Mouse (Mus musculus) lung, adult 2 months (tissue): ENCODE data around the gene Tmem144. TPM values are rescaled to one million over a fixed set of nuclear protein-coding genes. Genes with fewer than 3 reads are reported as not detected.

Experiments
- DNase-seq: peaks from one replicate; pipeline ENCODE4 v3.0.0; 2022
- H3K4me1 ChIP-seq: fragments of 200-500 bp; 2 replicates; pipeline ENCODE4 v1.6.1; 2011; ENCODE audit warnings: low read length; ENCODE audit not compliant: control insufficient read depth, insufficient read depth
- H3K4me3 ChIP-seq: fragments of 200-500 bp; replicated peaks from 2 replicates; pipeline ENCODE3; 2011; ENCODE audit warnings: low read depth, mild to moderate bottlenecking, control low read depth, low read length; ENCODE audit errors: extremely low read depth
- CTCF ChIP-seq: fragments of 200-500 bp; IDR thresholded peaks from 2 replicates; pipeline ENCODE4 v1.5.1; 2011; ENCODE audit warnings: mild to moderate bottlenecking, low read length, control low read depth; ENCODE audit not compliant: insufficient read depth
- POLR2A ChIP-seq: fragments of 200-500 bp; IDR thresholded peaks from 2 replicates; pipeline ENCODE4 v1.6.1; 2011; ENCODE audit warnings: low read depth, mild to moderate bottlenecking, control low read depth, low read length, borderline replicate concordance; ENCODE audit errors: extremely low read depth
- WGBS: fragments of 180-500 bp; shearing (Covaris S2); methylation state at CpG from one replicate; pipeline ENCODE4 v1.1.7; 2018; 5-methylcytosine and 5-hydroxymethylcytosine counted together
- polyA plus RNA-seq: library from polyadenylated mRNA; depleted of rRNA; stranded (reverse); fragments of >200 nt; gene quantifications from 2 replicates; pipeline ENCODE4 v1.2.3, GENCODE M21; 2012

Tmem144 gene
- polyA plus RNA-seq, 1 experiment: 1.9 TPM

DNA sequence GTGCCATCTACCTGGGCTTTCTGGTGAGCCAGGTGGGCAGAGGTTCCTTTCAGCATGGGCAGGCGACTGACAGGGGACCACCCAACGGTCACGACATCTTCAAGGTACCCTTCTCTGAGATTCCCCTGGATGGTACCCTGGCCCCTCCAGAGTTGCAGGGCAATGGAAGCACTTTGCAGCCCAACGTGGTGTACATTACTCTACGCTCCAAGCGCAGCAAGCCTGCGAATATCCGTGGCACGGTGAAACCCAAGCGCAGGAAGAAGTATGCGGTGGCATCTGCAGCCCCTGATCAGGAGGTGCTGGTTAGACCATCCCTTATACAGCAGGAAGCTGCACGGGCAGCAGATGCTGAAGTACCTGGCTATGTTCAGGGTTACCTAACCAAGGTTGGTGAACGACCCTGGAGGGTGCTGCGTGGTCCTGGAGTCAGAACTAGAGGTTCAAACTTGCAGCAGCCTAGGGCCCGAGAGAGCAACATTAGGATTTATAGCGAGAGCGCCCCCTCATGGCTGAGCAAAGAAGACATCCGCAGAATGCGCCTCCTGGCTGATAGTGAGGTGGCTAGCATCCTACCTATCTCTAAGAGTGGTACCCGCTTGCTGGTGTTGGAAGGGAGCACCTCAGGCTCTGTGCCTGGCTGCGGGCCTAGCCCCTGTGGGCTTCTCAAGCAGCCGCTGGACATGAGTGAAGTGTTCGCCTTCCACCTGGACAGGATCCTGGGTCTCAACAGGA is 34.0 kb upstream of the Tmem144 start:
- DNase-seq: peak; percentile 68
- Histone ChIP-seq H3K4me1 (peaks cover 6% of the 10 kb centered on the region), H3K4me3 (peak overlapping the region; percentile 77)
- TF ChIP-seq CTCF (peak; percentile 60), POLR2A (no peak)
- 39% methylated on average over 23 of the region's 23 CpGs for WGBS

DNA sequence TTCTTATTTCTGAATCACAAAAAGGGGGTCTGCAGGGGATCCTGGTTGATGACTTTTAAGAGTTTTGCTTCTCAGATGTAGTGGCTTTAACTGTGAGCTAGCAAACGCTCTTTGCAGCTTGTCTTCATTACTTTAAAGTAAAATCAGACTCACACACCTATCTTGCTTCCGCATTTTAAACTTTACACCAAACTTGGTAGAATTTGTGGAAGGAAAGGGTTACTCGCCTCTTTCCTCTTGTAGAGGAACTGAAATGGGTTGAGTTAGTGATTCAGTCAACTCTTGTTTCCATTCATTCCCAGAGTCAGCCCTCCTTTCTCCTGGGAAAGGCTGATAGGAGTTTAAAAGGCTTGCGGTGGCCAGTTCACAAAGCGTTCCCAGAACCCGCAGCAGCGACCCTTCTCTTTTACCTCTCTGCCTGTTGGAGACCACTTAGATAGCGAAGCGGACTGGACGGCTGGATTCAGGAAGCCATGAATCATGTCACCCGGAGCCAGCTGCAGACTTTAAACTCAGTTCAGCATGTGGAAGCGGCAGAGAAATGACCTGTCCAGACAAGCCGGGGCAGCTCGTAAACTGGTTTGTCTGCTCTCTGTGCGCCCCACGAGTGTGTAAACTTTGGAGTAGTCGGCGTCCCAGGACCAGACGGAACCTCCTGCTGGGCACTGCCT is 33.2 kb upstream of the Tmem144 start:
- peak overlapping the region; percentile 77 for H3K4me3 ChIP-seq
- TF ChIP-seq POLR2A (peak; percentile 43; the same call in 1 of the 2 replicates), CTCF (no peak)
- DNase-seq: peak; percentile 61
- peaks cover 6% of the 10 kb centered on the region for H3K4me1 ChIP-seq
- WGBS: 4% methylated on average over 19 of the region's 19 CpGs

DNA sequence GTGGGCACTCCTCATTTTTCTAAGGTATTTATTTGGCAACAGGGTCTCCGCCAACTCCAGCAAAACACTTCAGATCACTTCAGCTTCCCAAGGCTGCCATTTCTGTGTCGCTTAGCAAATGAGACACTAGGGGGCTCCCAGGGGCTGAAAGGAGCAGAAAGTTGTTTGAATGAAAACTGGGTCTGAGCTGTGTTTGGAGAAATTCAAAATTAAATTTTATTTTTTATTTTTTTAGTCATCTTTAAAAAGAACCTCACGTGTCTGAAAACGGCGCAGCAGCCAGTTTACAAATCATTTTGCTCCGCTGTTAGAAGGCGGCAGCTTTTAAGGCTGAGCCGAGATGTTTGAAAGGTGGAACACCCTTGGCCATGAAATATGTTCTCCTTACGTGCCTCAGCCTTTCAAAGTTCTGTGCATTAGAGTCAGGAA is 32.2 kb upstream of the Tmem144 start:
- Histone ChIP-seq H3K4me1 (peaks cover 6% of the 10 kb centered on the region), H3K4me3 (peak overlapping the region; percentile 59)
- peak; percentile 68 for DNase-seq
- TF ChIP-seq POLR2A: no peak
- TF ChIP-seq CTCF: peak; percentile 50; the same call in 1 of the 2 replicates
- WGBS: 3% methylated on average over 9 of the region's 9 CpGs

DNA sequence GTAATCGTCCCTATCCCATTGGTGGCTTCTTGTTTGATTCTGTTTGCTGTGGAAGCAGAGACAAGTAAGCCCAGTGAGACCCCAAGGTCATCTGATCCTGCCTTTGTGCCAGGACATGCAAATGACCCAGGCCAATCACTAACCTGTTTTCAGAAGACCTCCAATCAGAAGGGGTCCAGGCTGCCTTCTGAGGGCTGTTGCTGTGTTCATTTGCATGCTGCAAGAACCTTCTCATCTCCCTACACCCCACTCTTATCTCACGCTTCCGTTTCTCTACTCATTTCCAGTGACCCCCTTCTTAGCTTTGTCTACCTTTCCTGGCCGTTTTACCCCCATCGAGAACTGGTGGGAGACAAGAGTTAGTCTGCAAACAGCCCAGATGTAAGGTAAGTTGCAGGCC is 31.7 kb upstream of the Tmem144 start, which contains the start of gene Fam198b:
Gene Fam198b, plus strand, starts transcription at position 229 of the 400 bp plus-strand sequence.
- DNase-seq: no peak
- peaks cover 6% of the 10 kb centered on the region for H3K4me1 ChIP-seq
- WGBS: 35% methylated on average over 5 of the region's 5 CpGs
- peak within 1 kb of the TSS; percentile 59 for H3K4me3 ChIP-seq
- no peak for TF ChIP-seq CTCF
- TF ChIP-seq POLR2A: no peak

DNA sequence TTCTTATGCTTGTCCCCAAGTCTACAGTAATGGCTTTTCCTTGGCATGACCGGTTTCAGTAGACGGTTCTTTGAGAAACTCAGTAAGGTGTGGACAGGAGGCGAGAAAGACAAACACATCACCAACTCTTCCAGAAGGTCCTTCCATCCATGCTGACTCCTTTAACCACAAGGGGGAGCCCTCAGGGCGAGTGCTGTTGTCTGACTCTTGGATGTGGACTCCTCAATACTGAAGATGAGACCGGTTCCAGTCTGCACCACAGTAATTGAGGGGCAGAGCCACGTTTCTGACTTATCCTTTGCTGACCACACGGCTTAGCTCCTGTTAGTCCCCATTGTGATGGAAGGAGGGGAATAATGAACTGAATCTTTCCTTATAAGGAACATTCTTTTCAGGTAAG is 30.5 kb upstream of the Tmem144 start:
- Histone ChIP-seq H3K4me1 (peaks cover 5% of the 10 kb centered on the region), H3K4me3 (no peak overlapping the region)
- TF ChIP-seq CTCF (peak; percentile 90), POLR2A (no peak)
- DNase-seq: peak; percentile 57
- 19% methylated on average over 7 of the region's 7 CpGs for WGBS

DNA sequence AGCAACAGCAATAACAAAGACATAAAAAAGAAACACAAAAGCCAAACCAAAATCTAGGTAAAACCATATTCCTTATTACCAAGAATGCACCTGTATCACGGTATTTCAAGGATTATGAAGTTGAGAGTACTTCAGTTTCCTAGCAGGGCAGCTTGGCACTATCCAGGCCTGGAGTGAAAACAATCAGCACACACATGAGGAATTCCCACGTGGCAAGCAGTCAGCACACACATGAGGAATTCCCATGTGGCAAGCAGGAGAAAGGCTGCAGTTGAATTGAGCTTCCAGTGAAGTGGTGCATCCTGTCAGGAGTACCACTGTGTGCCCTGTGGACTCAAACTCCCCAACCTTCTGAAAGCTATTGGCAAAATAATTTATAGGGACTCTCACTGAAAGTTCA is 29.1 kb upstream of the Tmem144 start:
- 49% methylated on average over 2 of the region's 2 CpGs for WGBS
- no peak for DNase-seq

DNA sequence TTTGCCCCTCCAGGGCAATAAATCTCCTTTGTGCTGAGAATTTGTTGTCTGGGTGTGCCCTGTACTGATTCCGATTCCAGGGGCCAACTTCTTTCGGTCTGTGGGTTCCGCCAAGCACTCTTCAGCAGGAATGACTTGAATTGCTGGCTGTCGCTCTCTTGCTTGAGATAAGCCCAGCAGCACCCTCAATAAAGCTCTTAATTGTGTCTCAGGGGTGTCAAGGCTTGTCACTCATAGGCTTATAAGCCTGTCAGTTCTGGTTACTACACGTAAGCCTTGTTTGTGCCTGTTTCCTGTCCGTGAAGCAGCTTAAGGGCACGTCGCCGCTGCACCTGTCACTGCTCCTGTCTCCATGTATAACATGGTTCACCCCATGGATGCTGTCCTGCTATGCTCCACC is 26.7 kb upstream of the Tmem144 start:
- 58% methylated on average over 9 of the region's 9 CpGs for WGBS
- TF ChIP-seq POLR2A (no peak), CTCF (no peak)
- DNase-seq: no peak
- Histone ChIP-seq H3K4me3 (no peak overlapping the region), H3K4me1 (no peaks in the 10 kb centered on the region)

More for the DNA sequence above, 29.1 kb upstream of the Tmem144 start:
- Histone ChIP-seq H3K4me3 (no peak overlapping the region), H3K4me1 (0 out of 2 replicates have a peak, but pooled peaks cover 2% of the 10 kb centered on the region)
- no peak for TF ChIP-seq POLR2A
- no peak for TF ChIP-seq CTCF

DNA sequence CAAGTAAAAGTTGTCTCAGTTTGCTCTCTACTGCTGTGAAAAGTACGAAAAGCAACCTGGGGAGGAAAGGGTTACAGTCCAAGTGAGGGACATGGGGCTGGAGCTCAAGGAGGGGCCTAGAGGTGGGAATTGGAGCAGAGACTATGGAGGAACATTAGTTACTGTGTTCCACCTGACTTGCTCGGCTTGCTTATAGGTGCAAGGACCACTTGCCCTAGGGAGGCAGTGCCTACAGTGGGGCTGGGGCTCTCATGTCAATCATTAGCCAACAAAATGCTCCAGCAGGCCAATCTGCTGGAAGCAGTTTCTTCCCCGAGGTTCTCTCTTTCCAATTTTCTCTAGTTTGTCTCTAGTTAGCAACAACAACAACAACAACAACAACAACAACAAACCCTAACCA is 25.8 kb upstream of the Tmem144 start:
- no peak for TF ChIP-seq CTCF
- no peak for TF ChIP-seq POLR2A
- Histone ChIP-seq H3K4me1 (no peaks in the 10 kb centered on the region), H3K4me3 (no peak overlapping the region)
- DNase-seq: no peak
- WGBS: 75% methylated on average over 3 of the region's 3 CpGs

DNA sequence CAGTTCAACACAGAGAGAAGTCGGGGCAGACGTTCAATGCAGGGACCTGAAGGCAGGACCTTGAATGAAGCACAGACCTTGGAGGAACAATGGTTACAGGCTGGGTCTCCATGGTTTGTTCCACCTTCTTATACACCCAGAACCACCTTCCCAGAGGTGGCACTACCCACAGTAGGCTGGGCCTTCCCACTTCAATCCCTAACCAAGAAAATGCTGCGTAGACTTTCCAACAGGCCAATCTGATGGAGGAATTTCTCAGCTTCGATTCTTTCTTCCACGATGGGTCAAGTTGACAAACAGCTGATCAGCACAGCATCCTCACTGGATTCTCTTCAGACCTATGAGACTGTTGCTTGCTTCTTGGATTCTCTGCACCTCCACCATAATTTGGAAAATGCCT is 22.9 kb upstream of the Tmem144 start:
- H3K4me1 ChIP-seq: no peaks in the 10 kb centered on the region
- H3K4me3 ChIP-seq: no peak overlapping the region
- 92% methylated on average over 5 of the region's 5 CpGs for WGBS
- no peak for DNase-seq
- TF ChIP-seq CTCF: no peak
- no peak for TF ChIP-seq POLR2A

DNA sequence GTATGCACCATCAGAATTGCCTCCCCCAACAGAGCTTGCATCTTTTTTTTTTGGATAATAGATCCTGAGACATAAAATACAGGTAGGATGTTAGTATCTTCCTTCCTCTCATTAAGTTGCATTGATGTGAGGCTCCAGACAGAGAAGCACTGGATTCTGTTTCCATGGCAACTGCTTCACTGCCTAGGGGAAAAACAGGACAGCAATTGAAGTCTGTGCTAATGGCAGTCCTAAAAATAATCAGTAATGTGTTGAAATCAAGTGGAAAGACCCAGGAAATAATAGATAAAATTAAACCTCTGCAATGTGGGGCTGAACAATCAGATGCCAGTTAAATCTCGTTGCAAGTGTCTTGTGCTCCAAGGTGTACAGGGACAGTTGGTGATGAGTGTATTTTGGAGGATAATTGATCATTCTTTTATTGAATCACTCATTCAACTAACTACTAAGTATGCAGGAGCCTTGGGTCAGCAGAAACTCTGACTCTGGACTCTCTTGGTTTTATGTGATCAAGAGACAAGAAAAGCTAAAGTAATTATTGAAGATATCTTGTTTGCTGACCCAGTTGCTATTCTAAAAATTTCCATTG is 14.6 kb upstream of the Tmem144 start:
- no peaks in the 10 kb centered on the region for H3K4me1 ChIP-seq
- no peak for DNase-seq
- WGBS: 61% methylated on average over 1 of the region's 1 CpGs
- H3K4me3 ChIP-seq: no peak overlapping the region
- TF ChIP-seq CTCF (no peak), POLR2A (no peak)
